Mouse (Mus musculus): ENCODE results near the gene Cpne4.

Cpne4 gene

DNA sequence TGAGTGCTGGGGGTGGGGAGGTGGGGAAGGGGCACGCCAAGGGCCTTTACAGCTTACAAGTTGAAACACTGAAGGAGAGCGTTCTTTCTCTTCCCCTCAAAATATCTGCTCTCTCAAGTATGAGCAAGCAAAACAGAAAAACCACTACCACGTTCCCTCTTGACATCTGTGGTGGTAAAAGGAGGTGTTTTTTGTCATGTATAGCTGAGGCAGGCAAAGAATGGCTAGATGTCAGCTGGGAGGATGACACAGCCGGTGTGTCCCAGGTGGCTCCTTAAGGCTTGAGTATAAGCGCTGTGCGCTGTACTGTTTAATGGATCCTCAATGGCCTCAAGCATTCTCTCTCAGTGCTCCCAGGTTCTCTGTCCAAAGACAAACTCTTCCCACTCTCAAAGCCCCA lies 331.5 kb downstream of the Cpne4 start:
- DNase-seq = no peak

GRCm38 (mm10) chr9:104890517-104890916 lies 343.4 kb downstream of the Cpne4 start:
- no peak for DNase-seq

DNA sequence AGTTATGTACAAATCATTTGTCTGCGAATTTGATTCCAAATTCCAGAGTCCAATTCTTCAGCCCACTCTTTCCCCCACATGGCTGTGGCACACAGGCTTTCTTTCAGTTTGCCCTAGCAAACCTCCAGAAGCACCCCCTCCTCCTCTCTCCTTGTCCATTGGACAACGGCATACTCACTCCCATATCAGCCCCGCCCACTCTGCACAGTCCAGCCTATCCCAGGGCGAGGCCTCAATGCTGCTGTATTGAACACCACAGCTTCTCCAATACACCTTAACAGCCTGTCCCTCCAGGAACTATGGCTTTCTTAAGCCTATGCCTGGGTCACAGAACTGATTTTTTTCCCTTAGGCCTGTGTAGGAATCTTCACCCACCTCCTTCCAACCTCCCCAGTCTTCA lies 348.3 kb downstream of the Cpne4 start:
- DNase-seq = no peak

DNA sequence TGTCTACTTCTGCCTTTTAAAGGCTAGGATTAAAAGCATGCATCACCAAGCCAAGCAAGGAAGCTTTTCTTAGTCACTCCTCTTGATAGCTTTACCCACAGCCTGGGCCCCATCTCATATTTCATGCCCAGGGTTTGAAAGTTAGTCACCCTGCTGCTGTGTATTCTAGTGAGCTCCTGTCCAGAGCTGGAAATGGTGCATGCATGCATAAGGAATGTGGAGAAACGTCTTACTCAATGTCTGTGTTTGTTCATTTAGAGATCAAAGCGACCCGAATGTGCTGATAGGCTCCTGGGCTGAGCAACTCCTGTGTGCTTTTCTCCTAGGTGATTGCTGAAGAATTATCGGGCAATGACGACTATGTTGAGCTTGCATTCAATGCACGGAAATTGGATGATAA lies 354.0 kb downstream of the Cpne4 start:
- DNase-seq = no peak

DNA sequence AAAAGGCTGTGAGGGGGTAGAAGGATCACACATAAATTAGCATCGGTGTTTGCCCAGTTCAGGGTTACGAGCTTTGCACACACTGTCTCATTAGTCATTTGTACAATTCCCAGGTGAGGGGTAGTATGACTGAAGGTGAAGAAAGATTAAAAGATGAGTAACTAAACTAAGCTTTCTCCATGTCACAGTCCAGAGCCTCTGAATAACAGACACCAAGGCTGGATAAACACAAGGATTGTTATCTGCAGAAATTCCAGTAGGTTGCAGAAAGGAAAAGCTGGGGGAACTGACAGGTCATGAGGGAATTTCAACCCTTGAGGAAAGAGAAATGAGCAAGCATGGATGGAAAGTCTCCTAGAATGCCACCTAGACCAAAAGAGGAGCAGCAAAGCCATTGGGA lies 354.7 kb downstream of the Cpne4 start:
- no peak for DNase-seq

DNA sequence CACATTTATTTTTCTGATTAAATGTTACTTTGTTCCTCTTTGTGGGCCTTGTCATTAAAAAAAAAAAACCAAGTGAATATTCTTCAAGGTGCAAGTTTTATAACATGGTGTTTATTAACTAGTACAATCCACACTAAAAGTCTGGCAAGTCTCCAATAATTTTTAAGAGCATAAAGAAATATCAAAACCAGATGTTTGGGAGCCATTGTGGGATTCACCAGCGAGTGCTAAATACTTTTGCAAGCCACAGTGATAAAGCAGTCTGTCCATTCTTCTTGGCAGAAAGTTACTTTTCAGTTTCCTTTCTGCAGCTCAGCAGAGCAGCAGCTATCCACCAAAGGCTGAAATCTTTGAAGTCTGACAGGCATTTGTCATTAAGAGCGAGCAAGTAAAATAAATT lies 365.6 kb downstream of the Cpne4 start:
- DNase-seq = no peak

GRCm38 (mm10) chr9:104913327-104913726 lies 366.2 kb downstream of the Cpne4 start:
- no peak for DNase-seq

- no peak for DNase-seq
These were observed 374.1 kb downstream of the Cpne4 start for GRCm38 (mm10) chr9:104921197-104921596.

DNA sequence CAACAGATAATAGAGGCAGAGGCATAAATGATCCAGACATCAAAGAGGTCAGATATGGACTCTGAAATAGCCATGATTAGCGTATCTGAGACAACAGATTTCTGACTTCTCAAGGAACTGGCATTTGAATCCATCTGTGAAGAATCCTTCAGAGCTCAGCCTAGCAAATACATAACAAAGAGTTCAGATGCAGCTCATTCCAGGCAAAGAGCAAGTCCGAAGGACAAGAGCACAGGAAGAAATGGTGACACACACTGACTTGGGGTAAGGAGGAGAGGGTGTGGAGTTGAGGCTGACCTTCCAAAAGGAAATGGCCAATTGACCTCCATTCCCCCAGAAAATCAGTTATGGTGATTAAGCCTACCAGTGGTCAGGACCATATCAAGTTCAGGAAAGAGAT lies 375.0 kb downstream of the Cpne4 start:
- DNase-seq = no peak

- DNase-seq = no peak
These were observed 381.7 kb downstream of the Cpne4 start for GRCm38 (mm10) chr9:104928806-104929205.

GRCm38 (mm10) chr9:104940389-104940788 lies 393.3 kb downstream of the Cpne4 start:
- DNase-seq = no peak

- DNase-seq = no peak
These were observed 403.5 kb downstream of the Cpne4 start for GRCm38 (mm10) chr9:104950551-104950950.

DNA sequence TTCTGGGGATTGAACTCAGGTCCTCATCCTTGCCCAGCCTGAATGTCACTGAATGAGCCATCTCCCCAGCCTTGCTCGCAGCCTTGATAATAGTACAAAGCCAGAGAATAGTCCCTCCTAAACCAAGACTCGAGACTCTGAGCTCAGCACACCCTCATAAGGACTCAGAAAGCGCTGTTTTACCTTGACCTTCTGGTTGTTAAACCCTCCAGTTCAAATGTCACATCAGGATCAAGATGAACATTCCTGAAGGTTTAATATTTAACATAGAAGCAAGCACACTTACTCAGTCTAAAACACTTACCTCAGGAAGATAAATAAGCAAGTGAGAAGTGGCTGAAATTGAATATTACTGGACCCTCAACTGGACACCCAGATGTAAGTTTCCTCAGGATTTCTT lies 405.1 kb downstream of the Cpne4 start:
- DNase-seq = no peak

DNA sequence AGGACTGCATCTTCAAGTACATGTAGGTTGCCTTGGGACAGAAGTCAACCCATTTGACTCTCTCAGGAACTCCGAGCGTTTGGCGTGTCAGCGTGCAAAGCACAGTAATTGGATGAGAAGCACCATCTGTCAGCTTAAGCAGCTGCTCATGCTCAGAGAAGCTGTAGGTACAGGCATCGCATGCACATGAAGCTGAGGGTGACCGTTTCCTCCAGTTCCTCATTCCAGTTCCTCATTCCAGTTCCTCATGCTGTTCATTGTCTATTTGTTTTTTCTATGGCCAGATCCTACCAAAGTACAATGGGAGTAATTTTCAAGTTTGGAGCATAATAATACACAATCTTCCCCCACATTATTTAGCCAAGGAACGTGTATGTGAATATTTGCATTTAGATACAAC lies 425.7 kb downstream of the Cpne4 start:
- no peak for DNase-seq

DNA sequence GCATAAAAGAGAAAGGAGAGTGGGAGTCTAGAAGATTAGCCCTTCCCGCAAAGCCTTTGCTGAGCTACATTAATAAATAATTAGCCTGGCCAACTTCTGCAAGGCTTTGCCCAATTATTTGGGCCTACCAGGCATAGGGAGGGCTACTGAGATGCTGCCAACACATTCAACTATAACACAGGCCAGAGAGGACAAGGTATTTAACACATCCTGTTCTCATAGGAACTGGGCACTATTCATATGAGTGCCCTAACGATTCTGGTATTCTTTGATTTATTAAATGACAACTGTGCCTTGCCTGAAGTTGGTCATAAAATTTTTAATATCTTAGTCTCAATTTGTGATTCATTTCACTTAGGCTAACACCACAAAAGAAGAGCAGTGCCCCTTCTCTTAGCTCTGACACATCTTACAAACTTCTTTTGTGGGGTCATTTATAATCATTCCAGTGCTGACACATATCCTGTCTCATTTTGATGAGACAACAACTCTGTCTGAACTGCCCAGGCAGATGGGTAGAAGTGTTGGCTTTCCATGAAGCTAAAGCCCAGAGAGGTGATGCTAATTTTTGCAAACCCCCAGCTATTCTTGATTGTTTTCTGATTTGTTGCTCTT lies 435.0 kb downstream of the Cpne4 start:
- DNase-seq = no peak

DNA sequence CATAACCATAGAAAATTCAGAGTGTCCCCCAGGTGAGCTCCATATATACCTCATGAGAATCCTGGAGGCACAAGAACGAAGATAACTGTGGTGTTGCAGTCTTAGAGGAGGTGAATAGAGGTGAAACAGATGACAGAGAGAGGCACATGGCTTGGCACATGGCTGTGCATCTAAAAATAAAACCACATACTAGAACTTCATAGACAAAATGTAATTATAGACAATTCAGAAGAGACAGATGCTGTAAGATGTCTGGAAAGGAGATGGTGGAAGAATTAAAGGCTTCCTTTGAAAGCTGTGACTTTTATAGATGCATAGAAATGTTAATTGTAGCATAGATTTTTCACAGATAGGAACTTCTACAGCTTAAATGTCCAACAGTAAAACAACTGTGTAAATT lies 451.1 kb downstream of the Cpne4 start:
- DNase-seq = no peak

DNA sequence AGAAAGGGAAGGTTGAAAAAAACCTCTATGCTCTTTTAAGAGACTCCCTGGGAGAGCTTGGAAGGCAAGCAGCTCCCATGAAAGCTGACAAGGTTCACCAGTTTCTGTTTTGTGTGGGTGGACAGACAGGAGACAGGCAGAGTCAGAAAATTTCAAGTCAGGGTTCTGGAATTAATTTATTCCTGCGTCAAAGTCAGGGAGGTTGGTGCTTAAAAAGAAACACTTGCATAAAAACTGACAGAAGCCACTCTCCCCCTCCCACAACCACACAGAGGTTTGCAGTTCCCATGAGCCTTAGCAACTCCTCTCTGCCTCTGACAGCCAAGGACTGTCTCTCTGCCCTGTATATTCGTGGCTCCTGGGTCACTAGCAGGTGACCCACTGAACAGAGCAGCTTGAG lies 463.6 kb downstream of the Cpne4 start:
- no peak for DNase-seq

GRCm38 (mm10) chr9:105018186-105018585 lies 471.1 kb downstream of the Cpne4 start:
- no peak for DNase-seq

- no peak for DNase-seq
These were observed 481.2 kb downstream of the Cpne4 start for GRCm38 (mm10) chr9:105028311-105028710.

- DNase-seq = no peak
These were observed 485.5 kb downstream of the Cpne4 start for GRCm38 (mm10) chr9:105032572-105032971.

DNA sequence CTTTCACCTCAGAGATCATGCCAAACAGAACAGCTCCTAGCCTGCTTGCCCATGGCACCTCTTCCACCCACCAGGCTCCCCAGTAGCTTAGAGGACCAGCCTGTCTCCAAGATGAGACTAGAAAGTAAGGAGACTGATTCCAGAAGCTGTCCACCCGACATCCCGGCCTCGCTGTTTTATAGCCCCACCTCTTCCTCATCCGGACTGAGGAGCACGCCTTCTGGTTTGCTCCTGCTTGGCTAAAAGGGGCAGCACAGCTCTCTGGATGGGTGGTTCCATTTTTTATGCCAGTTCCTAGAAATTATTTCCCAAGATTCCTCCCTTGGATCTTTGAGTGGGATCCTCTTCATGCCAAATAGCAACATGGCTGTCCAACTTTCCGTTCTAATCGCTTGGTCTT lies 486.6 kb downstream of the Cpne4 start:
- DNase-seq = no peak

DNA sequence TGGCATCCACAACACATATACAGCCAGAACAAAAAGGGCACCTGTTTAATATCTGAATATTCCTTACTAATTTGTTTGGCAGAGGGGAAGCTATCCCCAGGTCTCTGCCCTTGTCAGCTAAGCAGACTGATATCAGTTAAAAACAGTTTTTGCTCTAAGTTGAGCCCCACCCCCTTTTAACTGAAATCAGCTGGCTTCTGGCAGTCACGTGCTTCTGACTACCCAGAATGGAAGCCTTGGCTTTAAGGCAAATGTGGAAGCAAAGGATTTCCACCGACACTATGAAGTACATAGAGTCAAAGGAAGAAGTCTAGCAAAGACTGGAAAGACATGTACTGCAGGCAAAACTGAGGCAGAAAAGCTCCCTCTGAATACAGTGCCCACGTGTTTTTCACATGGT lies 490.8 kb downstream of the Cpne4 start:
- DNase-seq = no peak

DNA sequence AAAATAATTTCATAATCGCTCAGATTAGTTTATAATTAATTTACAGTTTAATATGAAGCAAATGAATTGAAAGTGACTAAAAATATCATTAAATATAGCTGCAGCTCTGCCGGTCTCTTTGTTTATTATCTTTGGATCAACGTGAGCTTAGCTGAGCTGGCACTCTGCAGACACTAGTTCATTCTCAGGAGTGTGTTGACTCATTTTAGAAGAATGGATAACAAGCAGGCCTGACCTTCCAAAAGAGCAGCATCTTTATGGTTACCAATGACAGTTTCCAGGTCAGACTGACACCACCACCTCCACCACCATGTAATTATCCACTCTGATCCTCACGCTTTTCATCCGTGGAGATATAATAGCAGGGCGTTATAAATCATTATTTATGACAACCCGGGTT lies 498.9 kb downstream of the Cpne4 start:
- no peak for DNase-seq

- no peak for DNase-seq
These were observed 501.3 kb downstream of the Cpne4 start for GRCm38 (mm10) chr9:105048351-105048750.

DNA sequence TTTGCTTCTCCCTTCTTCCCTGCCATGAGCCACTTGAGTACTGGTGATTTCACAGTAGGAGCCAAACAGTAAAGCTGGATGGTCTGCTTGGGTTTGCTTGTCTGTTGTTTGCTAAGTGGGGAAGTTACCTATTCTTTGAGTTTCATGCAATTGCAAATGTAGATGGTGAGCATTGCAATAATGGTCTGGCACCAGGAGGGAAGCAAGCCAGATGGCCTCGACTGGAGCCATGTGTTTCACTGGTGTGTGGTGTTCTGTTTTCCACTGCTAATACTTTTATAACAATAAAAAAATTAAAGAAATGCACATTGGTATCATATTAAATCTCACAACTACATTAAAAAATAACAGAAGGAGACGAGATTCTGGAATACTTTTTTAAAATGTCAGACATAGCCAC lies 502.6 kb downstream of the Cpne4 start:
- DNase-seq = no peak

- DNase-seq = no peak
These were observed 503.2 kb downstream of the Cpne4 start for GRCm38 (mm10) chr9:105050257-105050656.
